Mouse (Mus musculus): Measurements from ENCODE around the gene Defb43. TPM values are rescaled to one million over a fixed set of nuclear protein-coding genes. Genes with fewer than 3 reads are reported as not detected.

Gene Defb43
- polyA plus RNA-seq, 1 experiment: not detected

DNA sequence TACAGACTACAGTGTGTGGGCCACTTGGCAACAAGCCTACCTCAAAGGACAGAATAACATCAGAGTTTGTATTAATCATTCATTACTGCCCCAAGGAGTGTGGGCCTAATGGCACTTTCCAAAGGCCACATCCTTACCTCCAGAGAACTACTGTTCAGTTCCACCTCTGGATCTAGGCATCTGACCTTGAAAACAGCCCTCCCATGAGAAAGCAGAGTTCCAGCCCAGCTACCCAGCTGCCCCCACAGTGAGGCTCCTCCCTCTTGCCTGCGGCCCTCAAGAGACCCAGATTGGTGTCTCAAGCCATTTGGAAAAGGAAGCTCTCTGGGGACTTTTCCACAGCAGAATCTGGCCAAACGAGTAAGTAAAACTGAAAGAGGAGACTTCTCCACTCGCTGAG lies 35.1 kb downstream of the Defb43 start, which contains the start of gene Defb42:
Gene Defb42, plus strand, starts transcription at position 301 of the 400 bp plus-strand sequence.
- no peaks in the 10 kb centered on the region for H3K4me1 ChIP-seq (ENCODE audit: control insufficient read depth, insufficient read depth, insufficient read length, low read length)
- H3K27ac ChIP-seq (replicated peaks; ENCODE audit: low read depth, low read length): no peak within 1 kb of the TSS
- no peak within 1 kb of the TSS for H3K4me3 ChIP-seq (ENCODE audit: insufficient read depth, low read depth, low read length)

DNA sequence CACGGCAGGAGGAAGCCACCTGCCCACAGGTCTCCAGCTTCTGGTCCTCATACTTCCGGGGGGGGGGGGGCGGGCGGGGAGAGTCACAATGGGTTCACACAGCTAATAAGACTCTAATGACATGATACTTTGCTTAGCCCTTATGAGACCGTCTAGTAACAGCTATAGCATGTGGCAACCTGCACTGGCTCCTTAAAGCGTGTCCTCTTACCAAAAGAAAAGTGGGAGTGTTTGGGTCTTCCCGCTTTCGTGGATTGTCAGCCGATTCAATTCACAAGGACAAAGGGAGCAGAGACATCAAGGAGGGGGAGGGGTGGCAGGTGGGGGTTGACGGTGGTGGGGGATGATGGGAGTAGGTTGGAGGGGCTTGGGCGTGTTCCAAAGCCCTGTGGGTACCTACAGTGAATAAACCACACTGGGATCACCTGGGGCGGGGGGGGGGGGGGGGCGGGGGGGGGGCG lies 38.4 kb downstream of the Defb43 start, which contains the start of gene Defb30:
Gene Defb30, minus strand, starts transcription at position 51 of the 461 bp plus-strand sequence.
- Histone ChIP-seq H3K27ac (replicated peaks; ENCODE audit: low read depth, low read length) (no peak within 1 kb of the TSS), H3K4me3 (ENCODE audit: insufficient read depth, low read depth, low read length) (no peak within 1 kb of the TSS), H3K4me1 (ENCODE audit: control insufficient read depth, insufficient read depth, insufficient read length, low read length) (no peaks in the 10 kb centered on the region)

DNA sequence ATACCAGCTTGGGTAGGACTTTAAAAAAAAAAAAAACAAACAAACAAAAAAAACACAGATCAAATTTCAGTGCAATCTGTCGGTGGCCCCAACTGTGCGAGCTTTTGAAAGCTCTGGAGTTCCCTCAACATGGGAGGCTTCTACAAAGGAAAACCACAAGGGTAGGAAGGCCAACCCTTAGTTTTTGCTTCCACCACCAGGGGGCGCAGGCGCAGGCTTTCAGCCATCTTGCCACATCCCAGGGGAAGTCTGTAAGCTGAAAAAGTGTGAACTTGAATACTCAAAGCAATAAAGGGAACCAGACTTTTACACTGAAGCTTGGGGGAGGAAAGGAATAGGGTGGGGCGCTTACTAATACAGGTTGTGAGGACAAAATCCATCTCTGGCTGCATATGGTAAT lies 39.2 kb downstream of the Defb43 start:
- H3K4me3 ChIP-seq (ENCODE audit: insufficient read depth, low read depth, low read length): no peak overlapping the region
- H3K27ac ChIP-seq (replicated peaks; ENCODE audit: low read depth, low read length): no peak overlapping the region
- H3K4me1 ChIP-seq (ENCODE audit: control insufficient read depth, insufficient read depth, insufficient read length, low read length): no peaks in the 10 kb centered on the region

DNA sequence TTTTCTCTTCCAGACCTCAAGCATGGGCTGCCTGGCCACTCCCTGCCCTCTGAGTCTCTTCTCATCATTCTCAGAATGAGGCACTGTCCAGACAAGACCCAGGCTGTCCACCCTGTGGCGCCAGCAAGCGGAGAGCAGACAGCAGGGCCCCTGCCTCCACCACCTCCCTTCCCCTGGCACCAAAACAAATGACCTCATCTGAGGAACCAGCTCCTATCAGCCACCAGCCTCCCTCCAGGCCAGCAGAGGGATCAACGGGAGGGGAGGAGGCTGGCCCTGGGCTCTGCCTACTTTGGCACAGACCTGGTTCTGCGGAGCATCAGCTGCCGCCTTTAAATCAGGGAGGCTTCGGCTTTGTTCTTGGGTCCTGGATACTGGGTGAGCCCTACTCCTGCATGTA lies 43.2 kb downstream of the Defb43 start:
- H3K4me1 ChIP-seq (ENCODE audit: control insufficient read depth, insufficient read depth, insufficient read length, low read length): no peaks in the 10 kb centered on the region
- no peak overlapping the region for H3K27ac ChIP-seq (replicated peaks; ENCODE audit: low read depth, low read length)
- no peak overlapping the region for H3K4me3 ChIP-seq (ENCODE audit: insufficient read depth, low read depth, low read length)

DNA sequence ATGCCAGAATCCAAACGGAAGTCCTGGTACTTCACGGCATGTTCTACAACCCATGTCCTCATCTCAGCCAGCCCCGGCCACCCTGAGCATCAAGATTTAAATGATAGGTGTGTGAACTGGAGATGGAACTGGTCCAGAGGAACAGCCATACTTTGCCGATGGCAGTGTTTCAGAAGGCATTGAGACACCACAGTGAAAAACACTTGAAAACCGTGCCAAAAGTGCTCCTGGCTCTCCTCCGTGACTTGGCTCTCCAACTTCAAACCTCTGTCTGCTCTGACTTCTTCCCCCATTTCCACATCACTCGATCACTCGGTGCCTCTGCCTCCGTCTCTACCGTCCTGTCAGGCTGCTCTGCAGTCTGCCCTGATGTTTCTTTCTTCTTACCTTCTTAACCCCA lies 48.8 kb downstream of the Defb43 start:
- no peak overlapping the region for H3K4me3 ChIP-seq (ENCODE audit: insufficient read depth, low read depth, low read length)
- no peak overlapping the region for H3K27ac ChIP-seq (replicated peaks; ENCODE audit: low read depth, low read length)
- H3K4me1 ChIP-seq (ENCODE audit: control insufficient read depth, insufficient read depth, insufficient read length, low read length): no peaks in the 10 kb centered on the region

DNA sequence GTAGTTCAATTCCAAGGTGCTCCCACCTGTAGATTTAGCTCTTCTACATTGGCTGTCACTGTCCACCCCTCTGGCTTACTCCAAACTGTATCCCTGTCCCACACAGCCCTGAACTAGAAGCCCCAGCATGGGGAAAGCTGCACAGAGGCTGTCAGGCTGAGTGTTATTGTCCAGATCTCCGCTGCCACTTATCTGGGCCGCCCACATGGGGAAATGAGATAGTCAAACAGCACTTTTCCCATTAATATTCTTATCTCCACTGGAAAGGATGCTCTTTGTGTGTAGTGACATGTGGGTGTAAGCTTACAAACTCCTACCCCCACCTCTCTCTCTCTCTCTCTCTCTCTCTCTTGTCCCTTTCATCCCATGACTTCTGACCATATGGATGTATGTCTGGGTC lies 50.6 kb downstream of the Defb43 start:
- no peak overlapping the region for H3K4me3 ChIP-seq (ENCODE audit: insufficient read depth, low read depth, low read length)
- H3K4me1 ChIP-seq (ENCODE audit: control insufficient read depth, insufficient read depth, insufficient read length, low read length): no peaks in the 10 kb centered on the region
- H3K27ac ChIP-seq (replicated peaks; ENCODE audit: low read depth, low read length): no peak overlapping the region

DNA sequence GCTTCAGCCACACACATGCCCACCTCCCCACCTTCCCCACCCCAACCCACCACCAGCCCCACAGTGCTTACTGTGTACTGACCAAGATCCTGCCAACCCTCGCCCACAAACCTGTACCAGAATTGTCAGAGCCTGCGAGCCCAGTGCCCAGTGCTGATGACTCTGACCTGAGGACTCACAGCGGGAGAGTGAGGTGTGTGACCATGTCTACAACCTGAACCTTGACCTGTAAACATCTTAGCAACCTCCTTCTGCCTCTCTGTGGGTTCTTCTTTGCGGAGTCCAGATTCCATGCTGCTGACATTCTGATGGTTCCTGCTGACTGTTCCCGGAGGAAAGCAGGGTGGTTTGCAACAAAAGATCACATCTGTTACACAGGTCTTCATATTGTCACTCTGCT lies 53.8 kb downstream of the Defb43 start:
- Histone ChIP-seq H3K27ac (replicated peaks; ENCODE audit: low read depth, low read length) (no peak overlapping the region), H3K4me1 (ENCODE audit: control insufficient read depth, insufficient read depth, insufficient read length, low read length) (no peaks in the 10 kb centered on the region), H3K4me3 (ENCODE audit: insufficient read depth, low read depth, low read length) (no peak overlapping the region)

DNA sequence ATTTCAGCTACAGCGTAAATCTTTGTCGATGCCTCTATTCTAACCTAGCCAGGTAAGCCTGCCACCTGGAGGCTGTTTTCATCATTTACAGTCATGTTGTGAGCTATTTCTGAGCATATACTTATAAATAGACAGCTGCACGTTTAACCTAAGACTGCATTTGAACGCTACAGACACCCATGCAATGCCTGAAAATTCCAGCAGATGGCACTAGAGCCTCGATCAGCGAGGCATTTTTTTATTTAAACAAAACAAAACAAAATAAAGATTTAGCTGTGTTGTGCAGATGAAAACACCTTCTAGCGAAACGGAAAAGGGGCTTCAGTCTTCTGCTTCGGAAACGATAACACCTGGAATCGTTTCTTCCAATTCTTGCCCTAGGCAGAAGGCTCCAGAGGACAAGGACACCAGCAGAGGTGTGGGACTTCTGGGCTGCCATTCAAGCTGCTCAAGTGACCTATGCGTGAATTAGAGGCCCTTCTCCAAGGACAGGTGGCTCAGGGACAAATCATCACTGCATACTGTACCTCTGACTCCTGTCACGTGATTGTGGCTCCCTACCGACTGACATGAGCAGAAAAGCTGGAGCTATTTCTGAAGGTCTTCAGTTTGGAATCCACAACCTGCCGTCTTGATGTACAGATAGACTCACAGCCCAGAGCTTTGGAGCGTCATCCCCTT lies 55.2 kb downstream of the Defb43 start:
- H3K4me1 ChIP-seq (ENCODE audit: control insufficient read depth, insufficient read depth, insufficient read length, low read length): no peaks in the 10 kb centered on the region
- H3K27ac ChIP-seq (replicated peaks; ENCODE audit: low read depth, low read length): no peak overlapping the region
- H3K4me3 ChIP-seq (ENCODE audit: insufficient read depth, low read depth, low read length): no peak overlapping the region

Other genes starting within 250 kb of the Defb43 start
- 8.7 and 9.6 TPM in 2 replicates for gene Wdfy2, start 174.1 kb upstream of the Defb43 start, polyA plus RNA-seq (2012; ENCODE audit: insufficient read depth, insufficient read length, missing spikeins)
- gene Defb48, start 27.3 kb upstream of the Defb43 start, polyA plus RNA-seq (2012; ENCODE audit: insufficient read depth, insufficient read length, missing spikeins): not detected in 2 replicates
- gene Defb47, start 13.7 kb upstream of the Defb43 start, polyA plus RNA-seq (2012; ENCODE audit: insufficient read depth, insufficient read length, missing spikeins): not detected in 2 replicates
- gene Defb42, start 35.2 kb downstream of the Defb43 start, polyA plus RNA-seq (2012; ENCODE audit: insufficient read depth, insufficient read length, missing spikeins): 6.4 and 13.1 TPM in 2 replicates
- gene Defb30, start 38.2 kb downstream of the Defb43 start, polyA plus RNA-seq (2012; ENCODE audit: insufficient read depth, insufficient read length, missing spikeins): not detected in 2 replicates

All from brown adipose tissue, adult 24 weeks (tissue).